Mouse (Mus musculus) ES-Bruce4 (cell line): ENCODE results near the gene Tomm40.

Experiments
- CTCF ChIP-seq: IDR thresholded peaks from one replicate; pipeline ENCODE4 v1.8.1; 2011; ENCODE audit warnings: low read depth, low read length
- EP300 ChIP-seq: IDR thresholded peaks from 2 replicates; pipeline ENCODE4 v1.6.1; 2011; ENCODE audit warnings: low read depth, low read length; ENCODE audit not compliant: insufficient read depth

DNA sequence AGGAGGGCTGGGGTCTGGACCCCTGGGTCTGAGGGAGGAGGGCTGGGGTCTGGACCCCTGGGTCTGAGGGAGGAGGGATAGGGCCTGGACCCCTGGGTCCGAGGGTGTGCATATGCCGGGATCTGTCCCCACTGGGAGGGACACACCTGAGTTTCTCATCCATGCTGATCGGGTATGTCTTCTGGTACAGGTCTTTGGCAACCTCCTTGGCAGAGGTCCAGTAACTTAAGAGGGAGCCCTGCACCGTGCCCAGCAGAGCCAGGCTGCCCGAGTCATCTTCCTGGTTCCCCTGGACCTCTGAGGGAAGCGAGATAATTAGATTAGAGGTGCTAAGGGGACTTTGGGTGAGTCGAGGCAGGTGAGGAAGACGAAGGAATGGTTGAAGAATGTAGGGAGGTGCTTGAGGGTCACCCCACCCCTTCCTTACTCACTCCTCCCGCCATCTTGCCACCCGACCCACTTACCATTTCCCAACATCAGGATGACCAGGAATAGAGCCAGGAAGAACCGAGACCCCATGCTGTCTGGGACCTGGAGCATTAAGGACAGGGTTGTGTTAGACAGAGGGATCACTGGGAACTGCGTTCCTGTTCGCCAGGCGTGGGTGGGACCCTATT, 42.0 kb downstream of the Tomm40 start:
- TF ChIP-seq EP300: no peak
- no peak for TF ChIP-seq CTCF
